Mouse (Mus musculus) hindbrain, embryonic 14.5 days (tissue): Measurements from ENCODE around the gene Tmem14c. TPM values are rescaled to one million over a fixed set of nuclear protein-coding genes. Genes with fewer than 3 reads are reported as not detected.

ENCODE experiments used
- ATAC-seq: fragments of 200-750 bp; cut with Nextera tagmentation; 2 replicates; pipeline ENCODE4 v1.8.0; 2017; ENCODE audit warnings: moderate number of reproducible peaks, mild to moderate bottlenecking, moderate TSS enrichment, moderate library complexity; ENCODE audit not compliant: low FRiP score
- DNase-seq: peaks from one replicate; pipeline ENCODE4 v3.0.0-alpha.2; 2015; ENCODE audit warnings: low spot score
- H3K27ac ChIP-seq: fragments of 300-500 bp; sonication (generic); 2 replicates; pipeline ENCODE4 v1.5.1; 2014; ENCODE audit warnings: mild to moderate bottlenecking, moderate library complexity
- H3K27me3 ChIP-seq: fragments of 300-500 bp; sonication (generic); 2 replicates; pipeline ENCODE4 v1.6.1; 2014; ENCODE audit warnings: mild to moderate bottlenecking, low read length, mixed read lengths; ENCODE audit not compliant: control insufficient read depth, insufficient read depth
- H3K36me3 ChIP-seq: fragments of 300-500 bp; sonication (generic); replicated peaks from 2 replicates; pipeline ENCODE4 v1.6.1; 2014; ENCODE audit not compliant: control insufficient read depth, insufficient read depth
- H3K4me1 ChIP-seq: fragments of 300-500 bp; sonication (generic); replicated peaks from 2 replicates; pipeline ENCODE4 v1.6.1; 2014; ENCODE audit warnings: antibody characterized with exemption, low read length, mixed read lengths; ENCODE audit not compliant: control insufficient read depth, insufficient read depth
- H3K4me2 ChIP-seq: fragments of 300-500 bp; sonication (generic); replicated peaks from 2 replicates; pipeline ENCODE4 v1.6.1; 2014; ENCODE audit warnings: mild to moderate bottlenecking, moderate library complexity
- H3K4me3 ChIP-seq: fragments of 300-500 bp; sonication (generic); replicated peaks from 2 replicates; pipeline ENCODE4 v1.5.1; 2014; ENCODE audit warnings: mild to moderate bottlenecking, low read length
- H3K9ac ChIP-seq: fragments of 300-500 bp; sonication (generic); 2 replicates; pipeline ENCODE4 v1.6.1; 2014
- H3K9me3 ChIP-seq: fragments of 300-500 bp; sonication (generic); 2 replicates; pipeline ENCODE4 v1.6.1; 2016; ENCODE audit warnings: low read length; ENCODE audit not compliant: control insufficient read depth
- WGBS: fragments of 180-500 bp; shearing (Covaris S2); extraction: QIAGEN DNeasy Blood & Tissue Kit; methylation state at CpG from one replicate; pipeline ENCODE4 v1.1.7; 2014; 5-methylcytosine and 5-hydroxymethylcytosine counted together
- polyA plus RNA-seq: library from polyadenylated mRNA; unstranded; fragments of >200 nt; fragmentation: Nextera tagmentation; extraction: Ambion mirVana; gene quantifications from 2 replicates; pipeline ENCODE4 v1.2.1, GENCODE M21; 2014

Gene Tmem14c
- polyA plus RNA-seq, 1 experiment from 2014 or later: 147 TPM

DNA sequence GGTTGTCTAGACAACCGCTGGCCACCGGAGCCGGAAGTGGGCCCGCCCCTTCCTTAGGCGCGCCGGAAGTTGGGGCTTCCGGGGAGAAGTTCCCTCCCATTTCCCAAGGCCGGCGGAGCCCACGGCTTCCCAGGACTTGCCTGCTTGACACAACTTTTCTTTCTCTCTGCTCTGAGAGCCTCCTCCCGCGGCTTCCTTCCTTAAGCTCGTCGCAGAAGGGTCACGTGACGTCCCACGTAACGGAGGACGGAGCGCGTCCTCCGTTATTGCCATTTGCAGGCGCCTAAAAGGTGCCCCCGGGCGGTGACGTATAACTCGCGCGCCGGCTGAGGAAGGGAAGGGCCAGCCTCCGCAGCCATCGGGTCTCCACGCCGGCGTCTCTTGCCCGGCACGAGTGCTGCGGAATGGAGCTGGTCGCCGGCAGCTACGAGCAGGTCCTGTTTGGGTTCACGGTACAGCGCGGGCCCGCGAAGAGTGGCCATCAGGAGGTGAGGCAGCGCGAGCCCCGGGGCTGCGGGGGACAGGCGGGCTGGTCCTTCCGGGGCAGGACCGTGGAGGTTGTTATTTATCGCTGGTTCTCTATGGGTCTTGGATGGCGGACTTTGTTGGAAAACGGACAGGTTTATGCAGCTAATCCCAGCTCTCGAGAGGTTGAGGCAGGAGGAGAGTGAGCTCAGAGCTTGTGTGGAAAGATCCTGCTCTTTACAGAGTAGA, 15.0 kb upstream of the Tmem14c start, which contains the start of gene Pak1ip1:
Gene Pak1ip1, plus strand, starts transcription at position 98 of the 714 bp plus-strand sequence.
- Histone ChIP-seq H3K4me3 (peak within 1 kb of the TSS; percentile 86), H3K36me3 (peaks cover 17% of the 10 kb centered on the region), H3K9ac (peak within 1 kb of the TSS; percentile 83), H3K4me2 (peak within 1 kb of the TSS; percentile 91), H3K27ac (peak within 1 kb of the TSS; percentile 95), H3K4me1 (peaks cover 20% of the 10 kb centered on the region), H3K27me3 (no peaks in the 10 kb centered on the region), H3K9me3 (no peaks in the 10 kb centered on the region)
- DNase-seq (peak; percentile 94), ATAC-seq (peak; percentile 97)
- WGBS: under 1% methylated on average over 58 of the region's 58 CpGs

GRCm38 (mm10) chr13:41002001-41002400, 14.1 kb upstream of the Tmem14c start:
- Histone ChIP-seq H3K9ac (no peak overlapping the region), H3K4me3 (peak overlapping the region; percentile 86), H3K36me3 (peaks cover 24% of the 10 kb centered on the region), H3K9me3 (no peaks in the 10 kb centered on the region), H3K27me3 (no peaks in the 10 kb centered on the region), H3K4me2 (peak overlapping the region; percentile 91), H3K4me1 (peaks cover 20% of the 10 kb centered on the region), H3K27ac (no peak overlapping the region)
- ATAC-seq: no peak
- DNase-seq: no peak
- 87% methylated on average over 5 of the region's 5 CpGs for WGBS

DNA sequence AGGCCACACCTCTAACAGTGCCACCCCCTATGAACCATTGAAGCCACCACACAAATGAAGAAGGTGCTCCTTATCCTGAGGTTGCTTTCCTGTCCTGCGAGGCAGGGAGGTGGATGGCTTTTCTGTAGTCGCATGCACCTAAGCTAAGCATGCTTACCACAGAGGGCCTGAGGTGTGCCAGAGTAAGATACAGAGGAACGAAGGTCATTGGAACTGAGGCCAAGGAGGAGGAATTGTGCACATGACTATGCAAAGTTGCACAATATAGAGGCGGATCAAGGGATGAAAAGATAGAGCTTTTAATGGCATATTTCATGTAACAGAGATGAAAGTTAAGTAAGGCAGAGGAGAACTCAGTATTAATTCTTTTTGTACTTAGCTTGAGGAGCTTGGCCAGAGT, 9.8 kb upstream of the Tmem14c start:
- 96% methylated on average over 4 of the region's 4 CpGs for WGBS
- H3K36me3 ChIP-seq: peaks cover 66% of the 10 kb centered on the region
- no peak overlapping the region for H3K4me2 ChIP-seq
- DNase-seq: no peak
- peaks cover 11% of the 10 kb centered on the region for H3K4me1 ChIP-seq
- no peak overlapping the region for H3K27ac ChIP-seq
- no peak overlapping the region for H3K4me3 ChIP-seq
- H3K9ac ChIP-seq: no peak overlapping the region
- no peak for ATAC-seq
- H3K9me3 ChIP-seq: no peaks in the 10 kb centered on the region
- H3K27me3 ChIP-seq: no peaks in the 10 kb centered on the region

DNA sequence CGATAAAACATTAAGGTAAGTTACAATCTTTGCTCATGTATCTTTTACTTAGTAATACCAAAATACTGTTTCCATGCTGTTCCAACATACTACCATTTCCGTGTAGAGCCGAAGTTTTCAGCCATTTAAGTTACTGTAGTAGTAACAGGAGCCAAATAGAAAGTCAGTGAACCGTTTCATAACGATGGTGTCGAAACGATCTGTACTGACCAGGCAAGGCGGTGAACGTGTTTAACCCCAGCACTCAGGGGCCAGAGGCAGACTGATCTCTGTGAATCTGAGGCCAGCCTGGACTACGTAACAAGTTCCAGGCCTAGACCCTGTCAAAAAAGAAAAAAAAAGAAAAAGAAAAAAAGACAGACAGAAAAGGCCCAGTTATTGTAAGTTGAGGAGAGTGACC, 7.8 kb upstream of the Tmem14c start:
- Histone ChIP-seq H3K36me3 (peaks cover 86% of the 10 kb centered on the region), H3K4me3 (no peak overlapping the region), H3K27ac (no peak overlapping the region), H3K4me1 (no peaks in the 10 kb centered on the region), H3K9me3 (no peaks in the 10 kb centered on the region), H3K4me2 (no peak overlapping the region), H3K9ac (no peak overlapping the region), H3K27me3 (no peaks in the 10 kb centered on the region)
- DNase-seq: no peak
- WGBS: 94% methylated on average over 10 of the region's 10 CpGs
- no peak for ATAC-seq

DNA sequence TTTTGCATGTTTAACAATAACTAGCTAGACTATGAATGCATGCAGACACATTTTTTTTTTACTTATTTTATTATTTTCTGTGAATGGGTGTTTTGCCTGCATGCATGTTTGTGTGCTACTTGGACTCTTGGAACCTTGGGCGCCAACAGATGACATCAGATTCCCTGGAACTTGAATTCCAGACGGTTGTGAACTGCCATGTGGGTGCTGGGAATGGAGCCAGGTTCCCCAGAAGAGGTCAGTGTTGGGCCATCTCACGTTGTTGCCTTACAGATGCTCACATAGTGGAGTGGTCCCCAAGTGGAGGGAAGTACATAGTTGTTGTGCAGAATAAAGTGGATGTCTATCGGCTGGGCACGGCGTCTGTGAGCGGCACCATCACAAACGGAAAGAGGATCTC, 7.1 kb upstream of the Tmem14c start:
- no peak overlapping the region for H3K4me3 ChIP-seq
- H3K4me1 ChIP-seq: no peaks in the 10 kb centered on the region
- no peak overlapping the region for H3K4me2 ChIP-seq
- DNase-seq (no peak), ATAC-seq (no peak)
- no peak overlapping the region for H3K9ac ChIP-seq
- no peak overlapping the region for H3K27ac ChIP-seq
- H3K36me3 ChIP-seq: peaks cover 91% of the 10 kb centered on the region
- no peaks in the 10 kb centered on the region for H3K27me3 ChIP-seq
- no peaks in the 10 kb centered on the region for H3K9me3 ChIP-seq
- WGBS: 84% methylated on average over 8 of the region's 8 CpGs

- Histone ChIP-seq H3K27ac (peak overlapping the region; percentile 84; the same call in 1 of the 2 replicates), H3K4me2 (peak overlapping the region; percentile 66), H3K4me1 (peaks cover 15% of the 10 kb centered on the region), H3K27me3 (no peaks in the 10 kb centered on the region), H3K36me3 (peaks cover 33% of the 10 kb centered on the region), H3K9ac (peak overlapping the region; percentile 61), H3K9me3 (no peaks in the 10 kb centered on the region), H3K4me3 (peak overlapping the region; percentile 56)
- DNase-seq: no peak
- ATAC-seq: no peak
- 36% methylated on average over 12 of the region's 12 CpGs for WGBS
These were observed 809 bp downstream of the Tmem14c start for GRCm38 (mm10) chr13:41016797-41017405.

- no peak overlapping the region for H3K9ac ChIP-seq
- peak overlapping the region; percentile 66; the same call in 1 of the 2 replicates for H3K4me2 ChIP-seq
- DNase-seq: no peak
These were observed 1.7 kb downstream of the Tmem14c start for GRCm38 (mm10) chr13:41017832-41018231.

GRCm38 (mm10) chr13:41018236-41018635, 2.1 kb downstream of the Tmem14c start:
- H3K9ac ChIP-seq: no peak overlapping the region
- H3K4me2 ChIP-seq: no peak overlapping the region
- no peak overlapping the region for H3K4me3 ChIP-seq
- no peak overlapping the region for H3K27ac ChIP-seq
- no peaks in the 10 kb centered on the region for H3K9me3 ChIP-seq
- ATAC-seq (no peak), DNase-seq (no peak)
- H3K36me3 ChIP-seq: peaks cover 27% of the 10 kb centered on the region
- peaks cover 15% of the 10 kb centered on the region for H3K4me1 ChIP-seq
- no peaks in the 10 kb centered on the region for H3K27me3 ChIP-seq
- WGBS: 94% methylated on average over 9 of the region's 9 CpGs

More at GRCm38 (mm10) chr13:41017832-41018231, 1.7 kb downstream of the Tmem14c start:
- Histone ChIP-seq H3K4me1 (peaks cover 15% of the 10 kb centered on the region), H3K27me3 (no peaks in the 10 kb centered on the region), H3K36me3 (peaks cover 27% of the 10 kb centered on the region), H3K9me3 (no peaks in the 10 kb centered on the region), H3K27ac (no peak overlapping the region), H3K4me3 (no peak overlapping the region)
- ATAC-seq: no peak
- WGBS: 93% methylated on average over 4 of the region's 4 CpGs

GRCm38 (mm10) chr13:41018756-41019591, 2.9 kb downstream of the Tmem14c start:
- Histone ChIP-seq H3K4me1 (peaks cover 15% of the 10 kb centered on the region), H3K27me3 (no peaks in the 10 kb centered on the region), H3K36me3 (peaks cover 21% of the 10 kb centered on the region), H3K9ac (no peak overlapping the region), H3K9me3 (no peaks in the 10 kb centered on the region), H3K27ac (no peak overlapping the region), H3K4me2 (no peak overlapping the region), H3K4me3 (no peak overlapping the region)
- WGBS: 92% methylated on average over 13 of the region's 13 CpGs
- DNase-seq (no peak), ATAC-seq (no peak)
